Mouse (Mus musculus): ENCODE data around the gene Rabgap1l. TPM values are rescaled to one million over a fixed set of nuclear protein-coding genes. Genes with fewer than 3 reads are reported as not detected.
A peak's percentile ranks its signal among the peaks of the same experiment; 100 is the strongest.

Gene Rabgap1l
- total and polyA plus RNA-seq, 3 experiments = 19.0 to 68.4 (median 67.6) TPM

DNA sequence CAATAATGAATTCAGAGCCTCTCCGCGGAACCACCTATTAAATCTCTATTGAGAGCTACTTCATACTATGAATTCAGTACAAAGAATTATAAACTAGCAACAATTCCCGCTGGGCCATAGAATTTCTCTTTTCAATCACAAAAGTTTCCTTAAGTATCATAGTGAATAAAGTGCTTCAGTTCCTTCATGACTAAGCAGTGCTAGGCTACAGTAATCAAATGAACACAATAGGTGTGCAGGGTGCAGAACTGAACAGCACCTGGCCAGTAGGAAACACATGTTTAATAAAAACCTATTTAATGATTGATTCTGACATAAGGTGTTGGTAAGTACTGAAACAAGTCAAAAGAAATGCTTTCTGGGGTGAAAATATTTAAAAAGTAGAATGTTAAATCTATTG lies 560.9 kb downstream of the Rabgap1l start:
- TF ChIP-seq CTCF (IDR thresholded peaks at IDR 0.05) (no peak), EP300 (IDR thresholded peaks at IDR 0.05; ENCODE audit: insufficient read depth, low read depth, low read length) (no peak)
- Histone ChIP-seq H3K4me1 (ENCODE audit: control insufficient read depth, insufficient read depth, low read length) (no peaks in the 10 kb centered on the region), H3K27me3 (ENCODE audit: control insufficient read depth, insufficient read depth, low read length) (no peaks in the 10 kb centered on the region), H3K79me2 (replicated peaks; ENCODE audit: control insufficient read depth, insufficient read depth, low read length) (no peaks in the 10 kb centered on the region), H3K36me3 (ENCODE audit: control insufficient read depth, insufficient read depth, low read length) (no peaks in the 10 kb centered on the region), H3K4me3 (no peak overlapping the region), H3K27ac (no peak overlapping the region), H3K9ac (ENCODE audit: low read depth, low read length) (no peak overlapping the region)
- WGBS = 94% methylated on average over 3 of the region's 3 CpGs
- intact Hi-C loops (cut with DNase I) = loop anchor here (5.0 kb wide), 1 partner anchor 485 kb away; no protein-coding TSS in a partner anchor
- no peak for DNase-seq

- no peak for TF ChIP-seq EP300 (IDR thresholded peaks at IDR 0.05; ENCODE audit: insufficient read depth, low read depth, low read length)
- peak; percentile 81 for TF ChIP-seq CTCF (IDR thresholded peaks at IDR 0.05)
- H3K79me2 ChIP-seq (replicated peaks; ENCODE audit: control insufficient read depth, insufficient read depth, low read length) = no peaks in the 10 kb centered on the region
- WGBS = 31% methylated on average over 4 of the region's 4 CpGs
- H3K27ac ChIP-seq = no peak overlapping the region
- H3K27me3 ChIP-seq (ENCODE audit: control insufficient read depth, insufficient read depth, low read length) = no peaks in the 10 kb centered on the region
- DNase-seq = no peak
- H3K4me3 ChIP-seq = no peak overlapping the region
- H3K9ac ChIP-seq (ENCODE audit: low read depth, low read length) = no peak overlapping the region
- no peaks in the 10 kb centered on the region for H3K36me3 ChIP-seq (ENCODE audit: control insufficient read depth, insufficient read depth, low read length)
- intact Hi-C loops (cut with DNase I) = loop anchor here (1.0 to 5.0 kb wide), 2 partner anchors 146 to 486 kb away; no protein-coding TSS in a partner anchor
- no peaks in the 10 kb centered on the region for H3K4me1 ChIP-seq (ENCODE audit: control insufficient read depth, insufficient read depth, low read length)
Measured at GRCm38 (mm10) chr1:160231013-160231412, 562.0 kb downstream of the Rabgap1l start.

DNA sequence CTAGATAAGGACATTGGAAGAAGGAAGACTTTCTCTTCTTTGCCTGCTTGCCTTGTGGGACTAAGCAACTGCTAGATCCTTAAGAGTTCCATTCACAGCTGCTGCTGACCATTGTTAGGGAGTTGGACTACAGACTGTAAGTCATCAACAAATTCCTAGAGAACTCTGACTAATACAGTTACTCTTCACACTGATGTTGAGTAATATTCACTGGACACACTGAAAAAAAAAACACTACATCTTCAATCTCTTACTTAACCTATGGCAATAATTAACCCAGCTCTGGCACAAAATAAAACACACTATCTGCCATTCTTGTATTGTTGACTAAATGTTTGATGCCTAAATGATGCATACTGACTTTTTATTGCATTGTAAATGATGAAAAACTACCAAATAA lies 565.2 kb downstream of the Rabgap1l start:
- Histone ChIP-seq H3K9ac (ENCODE audit: low read depth, low read length) (no peak overlapping the region), H3K36me3 (ENCODE audit: control insufficient read depth, insufficient read depth, low read length) (no peaks in the 10 kb centered on the region), H3K27ac (no peak overlapping the region), H3K27me3 (ENCODE audit: control insufficient read depth, insufficient read depth, low read length) (no peaks in the 10 kb centered on the region), H3K4me1 (ENCODE audit: control insufficient read depth, insufficient read depth, low read length) (no peaks in the 10 kb centered on the region), H3K79me2 (replicated peaks; ENCODE audit: control insufficient read depth, insufficient read depth, low read length) (no peaks in the 10 kb centered on the region), H3K4me3 (no peak overlapping the region)
- no peak for DNase-seq
- intact Hi-C loops (cut with DNase I) = no loop called here
- TF ChIP-seq POLR2A (IDR thresholded peaks at IDR 0.05; ENCODE audit: insufficient read depth, low read depth, low read length) (no peak), EP300 (IDR thresholded peaks at IDR 0.05; ENCODE audit: insufficient read depth, low read depth, low read length) (no peak), CTCF (IDR thresholded peaks at IDR 0.05) (no peak)

DNA sequence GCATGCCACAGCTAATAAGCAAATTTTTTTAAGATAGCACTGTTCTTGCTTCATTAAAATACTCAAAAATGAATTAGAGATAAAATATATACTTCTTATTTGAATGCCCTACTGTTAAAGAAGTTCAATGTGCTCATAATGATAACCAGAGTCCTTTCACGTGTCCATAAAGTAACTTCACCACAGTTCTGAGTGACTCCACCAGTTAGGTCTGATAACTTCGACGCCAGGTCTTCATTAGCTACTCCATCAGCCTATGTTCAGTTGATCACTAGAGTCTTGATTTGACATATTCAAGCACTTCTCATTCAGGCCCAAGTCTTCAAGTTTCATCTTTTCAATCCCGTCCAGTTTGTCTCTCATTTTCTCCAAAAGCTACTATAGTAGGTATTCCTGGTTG lies 565.8 kb downstream of the Rabgap1l start:
- no peak overlapping the region for H3K4me3 ChIP-seq
- H3K27ac ChIP-seq = no peak overlapping the region
- intact Hi-C loops (cut with DNase I) = no loop called here
- no peaks in the 10 kb centered on the region for H3K4me1 ChIP-seq (ENCODE audit: control insufficient read depth, insufficient read depth, low read length)
- no peak overlapping the region for H3K9ac ChIP-seq (ENCODE audit: low read depth, low read length)
- H3K79me2 ChIP-seq (replicated peaks; ENCODE audit: control insufficient read depth, insufficient read depth, low read length) = no peaks in the 10 kb centered on the region
- no peak for DNase-seq
- H3K36me3 ChIP-seq (ENCODE audit: control insufficient read depth, insufficient read depth, low read length) = no peaks in the 10 kb centered on the region
- TF ChIP-seq CTCF (IDR thresholded peaks at IDR 0.05) = no peak
- no peak for TF ChIP-seq POLR2A (IDR thresholded peaks at IDR 0.05; ENCODE audit: insufficient read depth, low read depth, low read length)
- no peak for TF ChIP-seq EP300 (IDR thresholded peaks at IDR 0.05; ENCODE audit: insufficient read depth, low read depth, low read length)
- H3K27me3 ChIP-seq (ENCODE audit: control insufficient read depth, insufficient read depth, low read length) = no peaks in the 10 kb centered on the region
- WGBS = 91% methylated on average over 4 of the region's 4 CpGs

DNA sequence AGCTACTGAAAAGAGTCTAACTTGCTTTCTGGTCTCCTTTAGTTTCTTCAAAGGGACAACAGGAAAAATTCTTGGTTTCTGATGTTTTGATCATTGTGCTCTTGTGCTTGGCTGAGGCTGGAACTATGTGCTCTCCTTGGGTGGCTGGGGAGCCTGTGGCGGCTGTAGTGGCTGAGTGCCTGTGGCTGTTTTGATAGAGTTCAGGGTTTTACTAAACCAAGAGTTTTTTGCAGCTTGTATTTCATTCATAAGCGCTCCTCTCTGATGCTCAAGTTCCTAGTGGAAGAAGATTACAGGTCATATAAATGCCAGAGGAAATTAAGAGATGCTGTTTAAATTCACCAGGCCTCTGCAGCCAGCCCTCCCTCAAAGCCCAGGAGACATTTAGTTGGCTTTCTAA lies 568.9 kb downstream of the Rabgap1l start:
- Histone ChIP-seq H3K79me2 (replicated peaks; ENCODE audit: control insufficient read depth, insufficient read depth, low read length) (no peaks in the 10 kb centered on the region), H3K9ac (ENCODE audit: low read depth, low read length) (no peak overlapping the region), H3K4me1 (ENCODE audit: control insufficient read depth, insufficient read depth, low read length) (no peaks in the 10 kb centered on the region), H3K27me3 (ENCODE audit: control insufficient read depth, insufficient read depth, low read length) (no peaks in the 10 kb centered on the region), H3K36me3 (ENCODE audit: control insufficient read depth, insufficient read depth, low read length) (no peaks in the 10 kb centered on the region), H3K27ac (no peak overlapping the region), H3K4me3 (no peak overlapping the region)
- TF ChIP-seq POLR2A (IDR thresholded peaks at IDR 0.05; ENCODE audit: insufficient read depth, low read depth, low read length) (no peak), EP300 (IDR thresholded peaks at IDR 0.05; ENCODE audit: insufficient read depth, low read depth, low read length) (no peak), CTCF (IDR thresholded peaks at IDR 0.05) (no peak)
- WGBS = 87% methylated on average over 2 of the region's 2 CpGs
- intact Hi-C loops (cut with DNase I) = no loop called here
- no peak for DNase-seq

DNA sequence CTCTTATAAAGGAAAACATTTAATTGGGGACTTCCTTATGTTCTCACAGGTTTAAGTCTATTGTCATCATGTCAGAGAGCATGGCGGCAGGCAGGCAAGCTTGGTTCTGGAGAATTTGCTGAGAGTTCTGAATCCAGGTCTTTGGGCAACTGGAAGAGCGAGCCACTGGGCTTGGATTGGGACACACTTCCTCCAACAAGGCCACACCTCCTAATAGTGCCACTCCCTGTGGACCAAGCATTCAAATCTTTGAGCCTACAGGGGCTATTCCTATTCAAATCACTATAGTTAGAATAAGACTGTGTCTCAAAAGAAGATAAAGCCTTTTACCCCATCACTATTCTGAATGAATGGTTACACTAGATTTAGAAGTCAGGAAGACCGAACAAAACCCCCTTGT lies 575.1 kb downstream of the Rabgap1l start:
- DNase-seq = no peak
- no peak overlapping the region for H3K4me3 ChIP-seq
- no peaks in the 10 kb centered on the region for H3K79me2 ChIP-seq (replicated peaks; ENCODE audit: control insufficient read depth, insufficient read depth, low read length)
- H3K27ac ChIP-seq = no peak overlapping the region
- intact Hi-C loops (cut with DNase I) = loop anchor here (10.0 kb wide), 2 partner anchors 817 to 917 kb away; partner anchors contain the start of genes Klhl20 and Zbtb37
- 91% methylated on average over 3 of the region's 3 CpGs for WGBS
- no peak overlapping the region for H3K9ac ChIP-seq (ENCODE audit: low read depth, low read length)
- no peaks in the 10 kb centered on the region for H3K36me3 ChIP-seq (ENCODE audit: control insufficient read depth, insufficient read depth, low read length)
- H3K27me3 ChIP-seq (ENCODE audit: control insufficient read depth, insufficient read depth, low read length) = no peaks in the 10 kb centered on the region
- no peak for TF ChIP-seq POLR2A (IDR thresholded peaks at IDR 0.05; ENCODE audit: insufficient read depth, low read depth, low read length)
- TF ChIP-seq EP300 (IDR thresholded peaks at IDR 0.05; ENCODE audit: insufficient read depth, low read depth, low read length) = no peak
- TF ChIP-seq CTCF (IDR thresholded peaks at IDR 0.05) = no peak
- H3K4me1 ChIP-seq (ENCODE audit: control insufficient read depth, insufficient read depth, low read length) = peaks cover 1% of the 10 kb centered on the region
